Mouse (Mus musculus) v-Abl transformed pro-B cells (cell line): ENCODE results near the gene Gstt1.
"Not testable (repeated sequence)": the region's sequence is repeated elsewhere in the genome, so short reads cannot be mapped to it uniquely, and the experiment has no call there.

Source experiments
- in situ Hi-C, 2 experiments: fragments of 400-800 bp; cut with MboI; formaldehyde crosslinking; loops; one replicate each; pipeline ENCODE4 v1.15.1; 2025; ENCODE audit not compliant: unreplicated experiment in 2 of 2

Gene Gstt1

DNA sequence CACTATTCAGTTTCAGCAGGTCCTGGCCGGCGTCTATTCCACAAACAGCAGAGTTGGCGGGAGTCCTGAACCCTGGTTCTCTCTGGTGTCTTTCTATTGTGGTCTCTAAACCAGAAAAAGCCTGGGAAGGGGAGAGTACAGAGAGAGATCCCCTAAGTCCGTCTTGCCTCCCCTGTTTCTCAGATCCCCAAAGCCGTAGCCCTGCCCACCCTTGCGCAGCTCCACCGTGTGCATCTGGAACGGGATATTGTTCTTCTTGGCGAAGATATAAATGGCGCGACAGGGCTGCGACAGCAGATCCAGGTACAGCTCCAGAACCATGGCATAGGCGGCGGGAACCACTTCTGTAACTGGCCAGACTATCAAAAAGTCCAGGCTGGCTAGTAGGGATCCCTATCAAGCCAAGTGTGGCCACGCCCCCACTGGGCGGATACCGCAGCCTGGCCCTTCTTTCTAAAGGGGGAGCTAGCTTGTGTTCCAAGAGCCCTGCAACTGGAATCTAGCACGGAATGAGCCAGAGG lies at the start of gene Gstt1:
Gene Gstt1 (minus strand): TSS at position 409 of the 521 bp plus-strand sequence.
- in situ Hi-C loops: no loop called here

- in situ Hi-C loops: no loop called here
These were observed 47.0 kb upstream of the Gstt1 start for GRCm38 (mm10) chr10:75845306-75845930.

DNA sequence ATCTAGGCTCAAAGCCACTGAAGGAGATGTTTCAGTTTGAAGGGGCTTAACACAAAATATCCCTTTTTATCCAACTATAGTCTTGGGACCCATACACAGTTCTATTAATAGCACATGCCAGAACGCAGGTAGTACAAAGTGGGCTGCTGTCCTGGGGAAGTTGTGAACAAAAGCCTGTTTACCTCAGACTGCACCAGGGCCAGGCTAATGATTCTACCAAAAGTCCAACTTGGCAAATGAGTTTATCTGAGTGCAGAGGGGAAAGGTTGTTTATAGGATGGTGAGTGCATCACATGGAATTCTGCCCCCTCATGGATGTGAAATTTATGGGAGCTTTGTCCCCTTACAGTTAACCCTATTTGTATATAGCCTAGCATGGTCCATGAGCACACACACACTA lies 46.4 kb upstream of the Gstt1 start:
- in situ Hi-C loops: no loop called here

- in situ Hi-C loops: not testable (repeated sequence)
These were observed 45.5 kb upstream of the Gstt1 start for GRCm38 (mm10) chr10:75843898-75844297.

- in situ Hi-C loops: no loop called here
These were observed 40.7 kb upstream of the Gstt1 start for GRCm38 (mm10) chr10:75839092-75839491.

DNA sequence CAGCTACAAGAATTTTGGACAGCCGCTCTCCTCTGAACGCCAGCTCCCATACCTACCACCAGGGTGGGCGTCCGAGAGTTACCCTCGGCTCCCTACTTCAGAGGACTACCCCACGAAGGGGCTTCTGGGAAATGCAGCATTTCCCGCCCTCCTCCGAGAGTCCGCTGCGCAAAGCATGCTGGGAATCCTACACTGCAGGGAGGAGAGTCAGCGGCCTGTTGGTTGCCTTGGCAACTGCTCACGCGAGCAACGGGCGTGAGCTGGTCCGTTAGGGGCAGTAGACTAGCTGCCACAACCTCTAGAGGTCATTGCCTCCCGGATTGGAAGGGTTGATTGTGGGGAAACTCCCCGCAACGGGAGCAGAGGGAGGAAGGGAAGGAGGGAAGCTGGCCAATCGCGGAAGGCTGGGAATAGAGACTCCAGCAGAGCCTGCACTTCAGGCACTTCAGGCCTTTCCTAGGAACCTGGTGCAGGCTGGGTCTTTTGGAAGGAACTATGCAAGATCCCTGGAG lies 38.9 kb upstream of the Gstt1 start, which contains the start of gene Gstt2:
Gene Gstt2 (minus strand): TSS at position 177 of the 512 bp plus-strand sequence.
- in situ Hi-C loops: no loop called here

GRCm38 (mm10) chr10:75835761-75836531 lies 37.6 kb upstream of the Gstt1 start:
- in situ Hi-C loops: no loop called here

DNA sequence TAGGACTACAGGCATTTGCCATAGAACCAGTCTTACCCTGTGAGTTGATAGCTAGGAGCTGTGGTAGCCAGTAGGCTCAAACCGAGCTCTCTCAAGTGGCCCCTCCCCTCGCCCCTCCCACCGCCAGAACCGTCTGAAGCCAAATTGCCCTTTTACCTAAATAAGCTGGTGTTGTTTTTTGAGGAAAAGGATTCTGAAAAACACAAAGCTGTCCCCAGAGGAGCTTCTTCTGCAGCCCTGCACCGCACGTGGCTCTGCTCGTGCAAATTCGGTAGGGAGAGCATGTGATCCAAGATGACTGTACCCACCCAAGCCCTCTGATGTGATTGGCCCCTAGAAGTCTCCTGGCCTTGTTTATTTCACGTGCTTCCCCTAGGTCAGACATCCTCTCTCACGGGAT lies 36.9 kb upstream of the Gstt1 start:
- in situ Hi-C loops: no loop called here

GRCm38 (mm10) chr10:75834721-75835120 lies 36.3 kb upstream of the Gstt1 start:
- in situ Hi-C loops: loop anchor here in 1 of 2 experiments (5.0 kb wide), 1 partner anchor 67 kb away; no protein-coding TSS in a partner anchor

DNA sequence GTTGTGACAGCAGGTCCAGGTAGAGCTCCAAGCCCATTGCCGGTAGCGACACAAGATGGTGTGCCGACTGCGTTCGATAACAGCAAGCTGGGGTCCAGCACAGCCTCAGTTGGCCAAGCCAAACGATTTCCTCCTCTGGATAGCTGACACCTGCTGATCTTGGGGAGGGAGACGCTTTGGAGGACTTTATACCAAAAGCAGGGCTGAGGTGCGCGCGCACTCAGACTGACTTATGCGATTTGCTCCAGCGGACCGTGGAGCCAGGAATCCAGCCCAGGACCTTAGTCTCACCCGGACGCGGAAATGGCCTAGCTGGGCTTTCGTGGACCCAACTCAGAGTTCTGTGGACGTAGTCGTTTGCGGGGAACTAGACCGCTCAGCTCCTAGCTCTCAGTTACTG lies 35.9 kb upstream of the Gstt1 start:
- in situ Hi-C loops: loop anchor here in 1 of 2 experiments (5.0 kb wide), 1 partner anchor 67 kb away; no protein-coding TSS in a partner anchor

DNA sequence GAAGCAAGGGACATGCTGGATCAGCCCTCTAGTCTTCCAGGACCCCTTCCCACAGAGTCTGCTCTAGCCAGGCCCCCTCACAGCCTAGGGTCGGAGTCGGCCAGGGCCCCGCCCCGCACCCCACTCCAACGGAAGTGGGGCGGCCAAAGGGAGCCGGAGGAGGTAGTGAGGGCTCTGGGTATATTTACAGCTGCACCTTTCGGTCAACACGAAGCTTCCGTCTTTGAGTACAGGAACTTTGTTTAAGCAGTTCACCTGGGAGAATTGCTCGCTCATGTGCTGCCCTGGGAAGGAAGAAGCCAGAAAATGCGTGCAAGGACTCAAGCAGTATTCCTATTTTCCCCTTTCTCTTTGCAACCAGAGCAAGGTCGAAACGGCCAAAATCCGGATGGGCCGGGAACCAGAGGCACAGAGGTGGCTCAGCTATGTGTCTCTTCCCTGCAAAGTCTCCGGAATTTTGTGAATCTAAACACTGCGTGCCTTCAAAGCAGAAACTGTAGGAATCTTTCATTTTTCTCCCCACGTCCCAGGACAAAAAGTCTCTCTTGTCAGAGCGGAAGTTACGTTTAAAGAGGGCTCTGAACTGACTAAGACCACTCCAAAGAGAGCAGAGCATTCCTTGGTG lies 35.2 kb upstream of the Gstt1 start:
- in situ Hi-C loops: loop anchor here in 1 of 2 experiments (5.0 kb wide), 1 partner anchor 66 kb away; no protein-coding TSS in a partner anchor

DNA sequence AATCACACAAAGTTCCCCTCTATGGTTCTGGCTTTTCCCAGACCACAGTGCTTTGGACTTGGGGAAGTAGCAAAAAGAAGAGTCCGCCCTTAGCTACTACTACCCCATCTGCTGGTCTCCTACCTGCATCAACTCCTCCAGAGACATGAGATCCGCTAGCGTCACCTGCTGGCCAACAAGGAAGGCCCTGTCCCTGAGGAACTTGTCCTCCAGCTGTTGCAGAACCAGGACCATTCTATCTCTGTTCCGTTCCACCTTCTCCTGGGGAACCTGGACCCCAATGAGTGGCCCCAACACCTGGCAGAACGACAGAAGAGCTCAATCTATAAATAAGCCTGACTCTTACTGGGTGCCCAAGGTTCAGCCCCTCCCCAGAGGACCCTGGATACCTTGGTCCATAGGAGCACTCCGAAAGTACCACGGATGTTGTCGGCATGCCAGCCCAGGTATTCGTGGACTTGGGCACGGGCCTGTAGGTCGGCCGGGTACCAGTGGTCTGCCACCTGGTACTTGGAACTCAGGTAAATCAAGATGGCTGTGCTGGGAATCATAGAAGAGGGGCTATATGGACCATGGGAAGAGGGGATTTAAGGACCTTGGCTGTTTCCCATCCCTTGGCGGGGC lies 34.0 kb upstream of the Gstt1 start:
- in situ Hi-C loops: loop anchor here in 1 of 2 experiments (5.0 kb wide), 1 partner anchor 65 kb away; no protein-coding TSS in a partner anchor

DNA sequence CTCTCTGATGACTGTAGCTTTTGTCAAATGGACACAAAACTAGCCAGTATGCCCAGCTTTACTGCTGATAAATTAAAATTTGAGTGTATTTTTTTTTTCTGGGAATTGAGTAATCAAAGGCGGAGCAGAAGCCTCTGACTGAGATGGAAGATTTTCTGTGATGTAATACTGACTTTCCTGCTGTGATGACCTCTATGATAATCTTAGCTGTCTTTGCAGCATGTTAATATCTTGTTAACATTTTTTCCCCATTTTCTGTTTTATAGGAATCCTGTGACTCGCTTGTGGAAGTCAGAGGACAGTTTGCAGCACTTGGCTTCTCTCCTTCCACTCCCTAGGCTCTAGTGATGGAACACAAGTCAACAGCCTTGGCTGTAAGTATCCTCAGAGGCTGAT lies 31.9 kb upstream of the Gstt1 start:
- in situ Hi-C loops: loop anchor here in 1 of 2 experiments (5.0 kb wide), 1 partner anchor 63 kb away; no protein-coding TSS in a partner anchor

- in situ Hi-C loops: loop anchor here (5.0 kb wide), 2 partner anchors 47 to 62 kb away; partner anchors contain the start of genes Gm20441 (in 1 of the 2) and Gstt3 (in 1 of the 2)
These were observed 31.3 kb upstream of the Gstt1 start for GRCm38 (mm10) chr10:75829529-75830274.

DNA sequence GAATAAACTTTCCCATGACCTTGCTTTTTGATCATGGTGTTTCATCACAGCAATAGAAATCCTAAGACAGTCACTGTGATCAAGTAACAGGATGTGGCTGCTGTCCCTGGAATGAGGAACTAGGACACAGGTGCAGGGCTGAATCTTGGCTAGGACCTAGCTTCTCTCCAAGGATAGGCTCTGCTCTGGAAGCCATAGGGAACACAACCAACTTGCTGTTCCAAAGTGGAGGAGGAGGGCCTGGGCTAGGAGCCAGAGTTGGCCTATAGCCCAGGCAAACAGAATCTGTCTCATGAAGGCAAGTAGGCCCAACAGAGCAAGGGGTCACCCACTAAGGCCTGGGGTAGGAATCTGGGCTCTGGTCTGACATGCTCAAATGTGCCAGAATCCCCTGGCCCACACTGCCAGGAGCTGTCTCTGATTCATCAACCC lies 30.1 kb upstream of the Gstt1 start:
- in situ Hi-C loops: loop anchor here in 1 of 2 experiments (5.0 kb wide), 1 partner anchor 46 kb away; the partner anchor contains the start of genes Gm20441 and Gstt3

DNA sequence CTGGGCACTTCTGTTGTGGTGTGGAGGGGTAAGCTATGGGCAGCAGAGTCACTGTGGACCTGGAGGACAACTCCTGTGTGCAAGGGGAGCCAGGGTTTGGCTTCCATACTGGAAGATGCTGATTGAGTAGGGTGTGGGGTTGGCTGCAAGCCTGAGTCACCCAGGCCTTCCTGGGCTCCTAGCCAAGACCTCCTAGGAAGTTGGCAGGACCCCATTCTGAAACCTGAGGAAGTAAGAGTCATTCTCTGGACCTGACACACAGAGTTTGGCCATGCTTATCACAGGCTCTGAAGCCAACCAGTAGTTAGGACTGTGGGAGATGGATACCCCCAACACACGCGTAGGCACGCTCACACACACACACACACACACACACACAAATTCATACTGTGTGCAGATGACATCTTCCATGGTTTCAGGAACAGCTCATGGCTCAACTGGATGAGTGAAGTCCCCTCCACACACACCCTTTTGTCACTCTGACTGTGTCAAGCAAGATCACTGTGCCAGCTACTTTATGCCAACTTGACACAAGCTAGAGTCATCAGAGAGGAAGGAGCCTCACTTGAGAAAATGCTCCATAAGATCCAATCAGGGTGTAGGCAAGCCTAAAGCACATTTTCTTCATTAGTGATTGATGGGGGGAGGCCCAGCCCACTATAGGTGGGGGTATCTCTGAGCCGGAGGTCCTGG lies 29.4 kb upstream of the Gstt1 start:
- in situ Hi-C loops: loop anchor here in 1 of 2 experiments (5.0 kb wide), 1 partner anchor 46 kb away; the partner anchor contains the start of genes Gm20441 and Gstt3

DNA sequence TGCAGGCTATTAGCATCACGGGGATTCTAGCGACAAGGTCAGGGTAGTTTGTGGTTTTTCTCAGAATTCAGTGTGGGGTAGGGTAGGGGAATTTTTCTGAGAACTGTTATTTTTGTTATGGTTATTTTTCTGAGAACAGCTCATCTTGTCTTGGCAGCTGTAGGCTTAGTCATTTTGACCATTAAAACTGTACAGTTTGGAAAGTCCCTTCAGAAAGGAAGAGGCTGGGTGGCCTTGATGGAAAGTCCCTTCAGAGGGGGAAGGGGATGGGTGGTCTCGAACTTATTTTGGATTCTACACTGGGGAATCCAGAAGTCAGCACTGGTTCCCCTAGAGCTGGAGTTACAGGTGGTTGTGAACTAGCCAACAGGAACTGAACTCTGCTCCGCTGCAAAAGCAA lies 26.1 kb upstream of the Gstt1 start:
- in situ Hi-C loops: no loop called here

- in situ Hi-C loops: no loop called here
These were observed 25.4 kb upstream of the Gstt1 start for GRCm38 (mm10) chr10:75823782-75824181.

DNA sequence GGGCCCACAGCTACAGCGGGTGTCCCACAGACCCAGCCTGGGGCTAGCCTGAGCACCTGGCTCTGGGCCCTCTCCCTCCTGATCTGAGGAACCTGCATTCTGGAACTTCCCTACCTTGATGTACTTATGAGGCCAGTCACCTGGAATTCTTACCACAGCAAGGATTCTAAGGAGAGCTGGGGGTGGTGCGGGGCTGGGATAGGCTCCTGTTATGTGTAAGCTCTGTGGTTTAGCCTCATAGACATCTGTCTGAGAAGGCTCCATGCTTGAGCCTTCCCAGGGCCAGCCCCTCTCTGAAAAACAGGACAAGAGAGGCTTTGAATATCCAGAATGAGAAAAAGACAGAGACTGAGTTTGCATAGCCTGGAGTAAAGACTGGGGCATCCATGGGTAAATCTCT lies 24.1 kb upstream of the Gstt1 start, which contains the start of gene Gstt4:
Gene Gstt4 (minus strand): TSS at position 101 of the 400 bp plus-strand sequence.
- in situ Hi-C loops: no loop called here
